Mouse (Mus musculus) midbrain, embryonic 13.5 days (tissue): Measurements from ENCODE around the gene Crybg3. TPM values are rescaled to one million over a fixed set of nuclear protein-coding genes. Genes with fewer than 3 reads are reported as not detected.
A peak's percentile ranks its signal among the peaks of the same experiment; 100 is the strongest.
"Not testable (repeated sequence)": the region's sequence is repeated elsewhere in the genome, so short reads cannot be mapped to it uniquely, and the experiment has no call there.

Experiments used
- ATAC-seq: fragments of 200-750 bp; cut with Nextera tagmentation; 2 replicates; pipeline ENCODE4 v1.8.0; 2017; ENCODE audit warnings: mild to moderate bottlenecking, moderate TSS enrichment, moderate library complexity
- H3K27ac ChIP-seq: fragments of 300-500 bp; sonication (generic); 2 replicates; pipeline ENCODE4 v1.5.1; 2015; ENCODE audit warnings: inconsistent platforms, mild to moderate bottlenecking, moderate library complexity
- H3K27me3 ChIP-seq: fragments of 300-500 bp; sonication (generic); 2 replicates; pipeline ENCODE4 v1.6.1; 2015; ENCODE audit warnings: mild to moderate bottlenecking, inconsistent platforms
- H3K36me3 ChIP-seq: fragments of 300-500 bp; sonication (generic); 2 replicates; pipeline ENCODE4 v1.6.1; 2015; ENCODE audit warnings: mild to moderate bottlenecking, inconsistent platforms
- H3K4me1 ChIP-seq: fragments of 300-500 bp; sonication (generic); replicated peaks from 2 replicates; pipeline ENCODE4 v1.6.1; 2015; ENCODE audit warnings: inconsistent platforms
- H3K4me2 ChIP-seq: fragments of 300-500 bp; sonication (generic); replicated peaks from 2 replicates; pipeline ENCODE4 v1.6.1; 2015; ENCODE audit warnings: moderate library complexity, mild to moderate bottlenecking, inconsistent platforms
- H3K4me3 ChIP-seq: fragments of 300-500 bp; sonication (generic); replicated peaks from 2 replicates; pipeline ENCODE4 v1.5.1; 2015; ENCODE audit warnings: mild to moderate bottlenecking, inconsistent platforms
- H3K9ac ChIP-seq: fragments of 300-500 bp; sonication (generic); replicated peaks from 2 replicates; pipeline ENCODE4 v1.6.1; 2015; ENCODE audit warnings: mild to moderate bottlenecking, inconsistent platforms
- H3K9me3 ChIP-seq: fragments of 300-500 bp; sonication (generic); 2 replicates; pipeline ENCODE4 v1.6.1; 2016; ENCODE audit warnings: mild to moderate bottlenecking, inconsistent platforms
- WGBS: fragments of 180-500 bp; shearing (Covaris S2); methylation state at CpG from one replicate; pipeline ENCODE4 v1.1.7; 2015; 5-methylcytosine and 5-hydroxymethylcytosine counted together
- polyA plus RNA-seq: library from polyadenylated mRNA; unstranded; fragments of >200 nt; fragmentation: Nextera tagmentation; extraction: Ambion mirVana; gene quantifications from 2 replicates; pipeline ENCODE4 v1.2.1, GENCODE M21; 2015

The Crybg3 gene
- polyA plus RNA-seq, 1 experiment from 2014 or later: 2.1 TPM

GRCm38 (mm10) chr16:59471637-59472278 is 129.0 kb downstream of the Crybg3 start, which contains the start of gene Riox2:
Riox2 (plus strand) TSS chr16:59471775.
- H3K9ac ChIP-seq: peak within 1 kb of the TSS; percentile 63
- peak within 1 kb of the TSS; percentile 66 for H3K4me3 ChIP-seq
- H3K36me3 ChIP-seq: no peaks in the 10 kb centered on the region
- H3K9me3 ChIP-seq: no peaks in the 10 kb centered on the region
- peaks cover 6% of the 10 kb centered on the region; the same call in 1 of the 2 replicates for H3K4me1 ChIP-seq
- H3K27me3 ChIP-seq: no peaks in the 10 kb centered on the region
- ATAC-seq: peak; percentile 97
- WGBS: 2% methylated on average over 55 of the region's 56 CpGs
- H3K4me2 ChIP-seq: peak within 1 kb of the TSS; percentile 84
- H3K27ac ChIP-seq: no peak within 1 kb of the TSS

DNA sequence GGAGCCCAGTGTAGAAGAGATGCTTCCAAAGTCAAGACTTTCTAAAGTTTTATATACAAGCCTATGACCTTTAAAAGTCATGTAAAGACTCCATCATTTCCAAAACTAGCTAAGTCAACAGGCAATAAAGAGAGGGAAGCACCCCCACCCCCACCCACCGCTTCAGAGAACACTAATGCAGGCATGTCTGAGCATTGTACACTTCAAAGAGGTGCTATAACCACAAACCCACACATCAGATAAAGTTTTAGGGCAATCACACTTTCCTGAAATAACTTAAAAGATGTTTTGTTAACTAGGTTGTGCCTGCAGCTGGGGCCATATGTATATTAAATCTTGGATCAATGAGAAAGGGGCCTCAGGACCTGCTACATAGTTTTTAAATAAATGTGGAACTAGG is 130.9 kb downstream of the Crybg3 start:
- H3K4me2 ChIP-seq: no peak overlapping the region
- H3K36me3 ChIP-seq: no peaks in the 10 kb centered on the region
- peaks cover 6% of the 10 kb centered on the region; the same call in 1 of the 2 replicates for H3K4me1 ChIP-seq
- H3K9me3 ChIP-seq: peaks cover 4% of the 10 kb centered on the region; the same call in 1 of the 2 replicates
- H3K9ac ChIP-seq: no peak overlapping the region
- H3K27me3 ChIP-seq: no peaks in the 10 kb centered on the region
- ATAC-seq: no peak
- 93% methylated on average over 1 of the region's 1 CpGs for WGBS
- no peak overlapping the region for H3K27ac ChIP-seq
- no peak overlapping the region for H3K4me3 ChIP-seq

DNA sequence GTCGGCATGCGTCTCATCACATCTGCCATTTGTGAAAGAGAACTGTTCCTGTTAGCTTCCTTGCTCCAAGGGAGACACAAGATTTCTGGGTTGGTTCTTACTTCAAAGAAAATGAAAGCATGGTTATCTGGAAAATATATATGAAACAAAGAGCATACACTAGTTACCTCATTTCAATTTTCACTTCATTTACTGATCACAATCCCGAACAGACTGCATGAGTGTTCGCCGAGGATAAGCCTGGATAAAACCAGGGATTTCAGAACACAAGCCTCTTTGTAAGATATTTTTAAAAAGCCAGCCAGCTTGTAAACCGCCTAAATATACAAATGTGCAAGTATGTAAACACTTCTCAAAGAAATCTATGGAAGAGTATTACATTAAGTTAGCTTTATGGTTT is 136.8 kb downstream of the Crybg3 start:
- no peak for ATAC-seq
- Histone ChIP-seq H3K9ac (no peak overlapping the region), H3K4me1 (no peaks in the 10 kb centered on the region), H3K36me3 (no peaks in the 10 kb centered on the region), H3K27me3 (no peaks in the 10 kb centered on the region), H3K27ac (no peak overlapping the region), H3K9me3 (peaks cover 5% of the 10 kb centered on the region; the same call in 1 of the 2 replicates), H3K4me2 (no peak overlapping the region), H3K4me3 (no peak overlapping the region)
- 95% methylated on average over 6 of the region's 6 CpGs for WGBS

DNA sequence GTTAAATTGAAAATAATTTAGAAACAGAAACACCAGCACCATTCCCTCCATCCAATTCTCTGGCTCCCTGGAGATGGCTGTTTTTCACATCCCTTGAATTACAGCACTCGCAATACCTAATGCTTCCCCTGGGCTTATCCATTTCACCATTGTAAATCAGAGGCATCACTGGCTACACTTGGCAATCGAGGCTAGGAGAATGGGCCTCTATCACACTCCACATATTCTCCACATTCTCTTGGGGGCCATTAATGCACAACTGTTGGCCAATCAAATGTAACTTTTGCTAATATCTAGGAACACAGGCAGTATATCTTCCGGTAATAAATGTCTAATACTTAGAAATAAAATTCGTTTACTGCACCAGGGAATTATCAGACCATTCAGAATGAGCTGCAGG is 137.2 kb downstream of the Crybg3 start:
- H3K9me3 ChIP-seq: peaks cover 5% of the 10 kb centered on the region; the same call in 1 of the 2 replicates
- no peaks in the 10 kb centered on the region for H3K36me3 ChIP-seq
- 77% methylated on average over 4 of the region's 4 CpGs for whole genome bisulfite sequencing
- no peak overlapping the region for H3K9ac ChIP-seq
- H3K27me3 ChIP-seq: no peaks in the 10 kb centered on the region
- H3K4me2 ChIP-seq: no peak overlapping the region
- no peak overlapping the region for H3K27ac ChIP-seq
- ATAC-seq: no peak
- H3K4me3 ChIP-seq: no peak overlapping the region
- H3K4me1 ChIP-seq: no peaks in the 10 kb centered on the region

GRCm38 (mm10) chr16:59459259-59459861 is 141.4 kb downstream of the Crybg3 start:
- not testable (repeated sequence) for H3K27me3 ChIP-seq, H3K4me1 ChIP-seq, H3K9ac ChIP-seq, H3K27ac ChIP-seq, H3K4me3 ChIP-seq, H3K36me3 ChIP-seq, H3K4me2 ChIP-seq, H3K9me3 ChIP-seq
- WGBS: 89% methylated on average over 5 of the region's 5 CpGs
- ATAC-seq: peak; percentile 43; the same call in 1 of the 2 replicates

DNA sequence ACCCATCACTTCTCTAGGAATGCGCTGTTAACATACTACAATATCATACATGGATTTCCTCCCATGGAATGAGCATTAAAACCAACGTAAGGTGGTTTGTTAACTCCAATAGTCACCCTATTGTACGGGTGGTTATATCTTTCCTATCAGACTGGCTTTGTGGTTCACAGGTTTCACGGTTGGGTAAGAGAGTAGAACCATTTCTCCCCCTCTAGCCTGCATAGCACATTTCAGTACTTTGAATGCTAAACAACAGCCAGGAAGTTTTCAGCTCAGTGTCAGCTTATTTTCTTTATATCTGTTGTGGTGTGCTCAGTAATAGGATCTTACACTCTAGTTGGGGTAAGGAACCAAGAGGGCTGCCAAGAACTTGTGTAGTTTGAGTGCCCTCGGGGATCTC is 149.0 kb downstream of the Crybg3 start:
- 85% methylated on average over 5 of the region's 5 CpGs for WGBS
- H3K9me3 ChIP-seq: no peaks in the 10 kb centered on the region
- no peaks in the 10 kb centered on the region for H3K36me3 ChIP-seq
- no peak overlapping the region for H3K4me2 ChIP-seq
- no peaks in the 10 kb centered on the region for H3K27me3 ChIP-seq
- no peak overlapping the region for H3K27ac ChIP-seq
- ATAC-seq: no peak
- no peak overlapping the region for H3K9ac ChIP-seq
- no peaks in the 10 kb centered on the region for H3K4me1 ChIP-seq
- no peak overlapping the region for H3K4me3 ChIP-seq

DNA sequence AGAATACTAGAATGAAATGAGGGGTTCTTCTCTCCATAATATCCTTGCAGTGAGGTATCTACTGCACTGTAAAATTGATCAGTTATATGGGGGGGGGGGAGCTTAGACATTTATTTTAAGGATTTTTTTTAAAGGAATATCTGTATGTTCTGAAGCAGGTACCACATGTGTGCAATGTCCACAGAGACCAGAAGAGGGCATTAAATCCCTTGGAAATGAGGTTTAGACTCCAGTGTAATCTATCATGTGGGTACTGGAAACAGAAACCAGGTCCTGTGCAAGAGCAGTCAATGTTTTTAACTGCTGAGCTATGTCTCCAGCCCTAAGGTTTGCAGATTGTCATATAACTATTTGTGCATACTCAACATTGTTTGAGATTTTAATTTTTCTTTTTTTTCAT is 151.7 kb downstream of the Crybg3 start:
- Histone ChIP-seq H3K4me2 (no peak overlapping the region), H3K27me3 (no peaks in the 10 kb centered on the region), H3K4me3 (no peak overlapping the region), H3K9ac (no peak overlapping the region), H3K27ac (no peak overlapping the region), H3K36me3 (no peaks in the 10 kb centered on the region), H3K4me1 (no peaks in the 10 kb centered on the region), H3K9me3 (no peaks in the 10 kb centered on the region)
- no peak for ATAC-seq

DNA sequence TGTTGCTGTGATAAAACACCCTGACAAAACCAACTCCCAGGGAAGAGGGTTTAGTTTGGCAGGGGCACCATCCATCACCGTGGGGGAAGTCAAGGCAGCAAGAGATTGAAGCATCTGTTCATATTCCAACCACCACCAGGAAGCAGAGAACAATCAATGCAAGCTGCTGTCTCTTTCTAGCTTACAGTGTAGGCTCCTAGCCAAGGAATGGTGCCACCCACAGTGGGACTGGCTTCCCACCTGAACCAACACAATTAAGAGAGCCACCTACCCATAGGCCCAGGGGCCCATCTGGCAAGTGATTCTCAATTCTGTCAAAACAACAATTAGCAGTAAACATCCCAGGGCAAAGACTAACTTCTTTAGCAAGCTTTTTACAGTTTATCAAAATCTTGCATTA is 152.6 kb downstream of the Crybg3 start:
- Histone ChIP-seq H3K9me3 (no peaks in the 10 kb centered on the region), H3K4me1 (no peaks in the 10 kb centered on the region), H3K9ac (no peak overlapping the region), H3K4me2 (no peak overlapping the region), H3K4me3 (no peak overlapping the region), H3K27ac (no peak overlapping the region), H3K36me3 (no peaks in the 10 kb centered on the region), H3K27me3 (no peaks in the 10 kb centered on the region)
- ATAC-seq: no peak
- WGBS: 72% methylated on average over 1 of the region's 1 CpGs

DNA sequence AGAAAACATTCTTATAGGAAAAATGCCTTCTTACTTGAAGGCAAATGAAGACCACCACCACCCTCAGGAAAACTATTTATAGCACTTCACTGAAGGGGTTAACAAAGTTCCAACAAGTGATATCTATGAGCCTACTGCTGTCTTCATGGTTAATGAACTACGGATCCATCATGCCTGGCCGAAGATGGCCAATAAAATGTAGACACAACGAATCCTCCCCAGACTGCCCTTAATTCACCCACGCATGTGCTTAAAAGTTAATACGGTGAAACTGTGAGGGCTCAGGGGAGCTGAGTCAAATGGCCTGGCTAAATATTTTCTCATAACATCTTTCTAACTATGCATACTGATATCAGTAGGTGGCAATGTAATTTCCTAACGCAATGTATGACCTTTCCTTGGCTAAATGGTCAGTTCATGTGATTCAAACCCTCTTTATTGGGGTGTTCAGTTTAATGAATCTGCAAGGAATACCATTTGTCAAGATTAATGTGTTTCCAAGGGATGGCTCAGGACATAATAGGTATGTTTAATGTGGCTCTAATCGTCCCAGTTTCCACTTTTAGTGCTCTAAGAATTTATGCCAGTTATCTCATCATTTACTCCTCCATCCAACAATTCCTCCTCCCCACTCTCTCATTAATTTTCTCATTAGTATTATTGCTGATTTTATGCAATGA is 155.8 kb downstream of the Crybg3 start:
- H3K4me2 ChIP-seq: no peak overlapping the region
- no peak overlapping the region for H3K27ac ChIP-seq
- WGBS: 86% methylated on average over 7 of the region's 7 CpGs
- H3K4me1 ChIP-seq: no peaks in the 10 kb centered on the region
- no peak overlapping the region for H3K9ac ChIP-seq
- no peaks in the 10 kb centered on the region for H3K9me3 ChIP-seq
- no peaks in the 10 kb centered on the region for H3K27me3 ChIP-seq
- ATAC-seq: no peak
- no peak overlapping the region for H3K4me3 ChIP-seq
- no peaks in the 10 kb centered on the region for H3K36me3 ChIP-seq

Other genes starting within 250 kb of the Crybg3 start
- gene Olfr209, start 237.0 kb downstream of the Crybg3 start, polyA plus RNA-seq: not detected in 2 replicates
- gene Gabrr3, start 193.6 kb downstream of the Crybg3 start, polyA plus RNA-seq: 0.12 and 0.30 TPM in 2 replicates
- gene Riox2, start 129.2 kb downstream of the Crybg3 start, polyA plus RNA-seq: 11.5 TPM in 2 replicates
- gene Arl6, start 38.4 kb upstream of the Crybg3 start, polyA plus RNA-seq: 49.7 and 54.8 TPM in 2 replicates